Mouse (Mus musculus): ENCODE measurements at regions not wholly inside any gene's neighbourhood (a gene's known extent, or its start where the extent isn't known, plus 50 kb on each side); places are given as distances from the start of the nearest gene placed in this dataset.
"Not testable (repeated sequence)": the region's sequence is repeated elsewhere in the genome, so short reads cannot be mapped to it uniquely, and the experiment has no call there.

DNA sequence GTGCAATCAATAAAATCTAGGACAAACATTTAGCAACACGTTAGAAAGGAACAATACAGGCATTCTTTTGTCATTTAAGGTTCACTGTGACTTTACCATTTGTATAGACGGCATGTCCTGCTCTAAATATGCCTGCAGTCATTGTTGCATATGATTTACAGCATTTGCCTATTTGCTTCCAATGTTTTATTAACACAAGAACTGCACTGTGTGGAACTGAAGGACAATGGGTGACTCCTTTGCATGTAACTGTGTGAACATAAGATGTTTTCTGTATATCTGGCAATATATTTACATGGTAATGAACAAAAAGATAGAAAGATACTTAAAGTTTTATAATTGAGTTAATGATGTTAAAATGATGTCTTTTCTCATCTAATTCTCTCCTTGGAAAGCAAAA lies 57.1 kb downstream of the Pou4f1 start:
- no peak overlapping the region for H3K4me3 ChIP-seq (replicated peaks)
- ATAC-seq (ENCODE audit: low FRiP score) = no peak
- no peaks in the 10 kb centered on the region for H3K36me3 ChIP-seq
- H3K4me1 ChIP-seq = 0 out of 2 replicates have a peak, but pooled peaks cover 3% of the 10 kb centered on the region
- WGBS = 9% methylated on average over 2 of the region's 2 CpGs
- no peak overlapping the region for H3K9ac ChIP-seq (replicated peaks)
- H3K4me2 ChIP-seq = no peak overlapping the region
- H3K27ac ChIP-seq (replicated peaks) = no peak overlapping the region
- no peaks in the 10 kb centered on the region for H3K27me3 ChIP-seq (replicated peaks)
- no peaks in the 10 kb centered on the region for H3K9me3 ChIP-seq (replicated peaks)

GRCm38 (mm10) chr14:104410292-104410691 lies 57.5 kb downstream of the Pou4f1 start:
- no peaks in the 10 kb centered on the region for H3K27me3 ChIP-seq (replicated peaks)
- no peak overlapping the region for H3K9ac ChIP-seq (replicated peaks)
- H3K9me3 ChIP-seq (replicated peaks) = no peaks in the 10 kb centered on the region
- no peak overlapping the region for H3K4me3 ChIP-seq (replicated peaks)
- H3K27ac ChIP-seq (replicated peaks) = no peak overlapping the region
- ATAC-seq (ENCODE audit: low FRiP score) = no peak
- H3K4me1 ChIP-seq = 0 out of 2 replicates have a peak, but pooled peaks cover 3% of the 10 kb centered on the region
- no peak overlapping the region for H3K4me2 ChIP-seq
- 16% methylated on average over 6 of the region's 6 CpGs for WGBS
- H3K36me3 ChIP-seq = no peaks in the 10 kb centered on the region

GRCm38 (mm10) chr14:104406062-104406461 lies 61.7 kb downstream of the Pou4f1 start:
- 59% methylated on average over 3 of the region's 3 CpGs for WGBS
- no peak; the same call in 1 of the 2 replicates for ATAC-seq (ENCODE audit: low FRiP score)
- Histone ChIP-seq H3K9ac (replicated peaks) (no peak overlapping the region), H3K4me2 (no peak overlapping the region), H3K4me1 (0 out of 2 replicates have a peak, but pooled peaks cover 3% of the 10 kb centered on the region), H3K36me3 (no peaks in the 10 kb centered on the region), H3K9me3 (replicated peaks) (no peaks in the 10 kb centered on the region), H3K4me3 (replicated peaks) (no peak overlapping the region), H3K27ac (replicated peaks) (no peak overlapping the region), H3K27me3 (replicated peaks) (no peaks in the 10 kb centered on the region)

- no peak for ATAC-seq (ENCODE audit: low FRiP score)
- H3K27ac ChIP-seq (replicated peaks) = no peak overlapping the region
- no peak overlapping the region for H3K9ac ChIP-seq (replicated peaks)
- WGBS = 55% methylated on average over 8 of the region's 8 CpGs
- H3K4me3 ChIP-seq (replicated peaks) = no peak overlapping the region
- H3K4me2 ChIP-seq = no peak overlapping the region
- no peaks in the 10 kb centered on the region for H3K27me3 ChIP-seq (replicated peaks)
- H3K4me1 ChIP-seq = no peaks in the 10 kb centered on the region
- H3K36me3 ChIP-seq = no peaks in the 10 kb centered on the region
- no peaks in the 10 kb centered on the region for H3K9me3 ChIP-seq (replicated peaks)
Measured at GRCm38 (mm10) chr14:104389297-104390071, 78.3 kb downstream of the Pou4f1 start.

DNA sequence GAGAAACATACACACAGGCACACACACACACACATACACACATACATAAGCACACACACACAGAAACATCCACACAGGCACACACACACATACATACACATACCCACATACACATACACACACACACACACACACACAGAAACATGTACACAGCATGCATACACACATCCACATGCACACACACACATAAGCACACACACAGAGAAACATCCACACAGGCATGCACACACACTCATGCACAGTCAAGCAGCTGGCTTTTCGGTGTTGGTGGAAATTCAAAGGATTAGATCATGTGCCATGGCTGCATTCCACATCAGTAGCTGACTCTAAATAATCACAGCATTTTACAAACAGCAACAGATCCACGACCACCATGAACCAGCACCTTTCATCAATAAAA lies 78.9 kb downstream of the Pou4f1 start:
- Histone ChIP-seq H3K4me3 (replicated peaks) (no peak overlapping the region), H3K9me3 (replicated peaks) (no peaks in the 10 kb centered on the region), H3K4me2 (no peak overlapping the region), H3K27me3 (replicated peaks) (no peaks in the 10 kb centered on the region), H3K36me3 (no peaks in the 10 kb centered on the region), H3K27ac (replicated peaks) (0 out of 2 replicates have a peak overlapping the region, but pooled peaks have one; percentile 18), H3K4me1 (no peaks in the 10 kb centered on the region), H3K9ac (replicated peaks) (no peak overlapping the region)
- no peak for ATAC-seq (ENCODE audit: low FRiP score)
- WGBS = 57% methylated on average over 2 of the region's 2 CpGs

DNA sequence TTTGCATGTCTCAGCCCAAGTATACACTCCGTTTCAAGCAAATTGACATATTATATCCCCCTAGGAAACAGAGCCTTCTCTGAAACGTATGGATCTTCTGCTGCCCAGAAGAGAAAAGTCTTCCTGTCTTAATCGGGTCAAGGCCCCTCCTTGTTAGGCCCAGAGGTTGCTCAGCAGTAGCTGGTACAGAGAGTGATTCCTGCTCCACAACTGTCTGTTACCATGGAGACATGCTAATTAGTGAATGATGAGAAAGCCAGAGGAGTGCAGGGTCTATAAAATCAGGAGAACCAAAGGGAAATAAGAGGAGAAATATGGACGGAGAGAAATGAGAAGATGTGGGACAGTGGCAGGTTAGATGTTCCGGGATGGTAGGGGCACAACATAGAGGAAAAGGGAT lies 86.8 kb downstream of the Pou4f1 start:
- H3K36me3 ChIP-seq = no peaks in the 10 kb centered on the region
- H3K27ac ChIP-seq (replicated peaks) = no peak overlapping the region
- H3K9me3 ChIP-seq (replicated peaks) = no peaks in the 10 kb centered on the region
- ATAC-seq (ENCODE audit: low FRiP score) = peak; percentile 84
- no peak overlapping the region for H3K9ac ChIP-seq (replicated peaks)
- H3K4me2 ChIP-seq = no peak overlapping the region
- no peak overlapping the region for H3K4me3 ChIP-seq (replicated peaks)
- WGBS = 36% methylated on average over 5 of the region's 5 CpGs
- H3K27me3 ChIP-seq (replicated peaks) = no peaks in the 10 kb centered on the region
- H3K4me1 ChIP-seq = 0 out of 2 replicates have a peak, but pooled peaks cover 5% of the 10 kb centered on the region

DNA sequence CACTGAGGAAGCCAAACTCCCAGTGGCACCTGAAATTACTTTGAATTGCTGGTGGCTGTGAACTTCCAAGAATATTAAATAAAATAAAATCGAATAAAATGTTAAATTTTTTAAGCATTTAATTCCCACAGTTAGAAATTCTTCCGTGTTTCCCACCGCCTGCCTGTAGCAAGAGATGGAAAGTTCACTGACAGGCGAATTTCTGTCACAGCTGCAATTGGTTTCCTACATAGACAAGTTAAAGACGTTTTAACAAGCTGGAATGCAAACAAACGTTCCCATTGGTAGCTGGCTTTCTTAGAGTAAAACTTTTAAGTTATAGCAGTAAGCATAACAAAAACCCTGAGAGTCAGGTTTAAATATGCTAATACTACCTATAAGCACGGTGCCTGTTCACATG lies 95.0 kb downstream of the Pou4f1 start:
- no peaks in the 10 kb centered on the region for H3K9me3 ChIP-seq (replicated peaks)

DNA sequence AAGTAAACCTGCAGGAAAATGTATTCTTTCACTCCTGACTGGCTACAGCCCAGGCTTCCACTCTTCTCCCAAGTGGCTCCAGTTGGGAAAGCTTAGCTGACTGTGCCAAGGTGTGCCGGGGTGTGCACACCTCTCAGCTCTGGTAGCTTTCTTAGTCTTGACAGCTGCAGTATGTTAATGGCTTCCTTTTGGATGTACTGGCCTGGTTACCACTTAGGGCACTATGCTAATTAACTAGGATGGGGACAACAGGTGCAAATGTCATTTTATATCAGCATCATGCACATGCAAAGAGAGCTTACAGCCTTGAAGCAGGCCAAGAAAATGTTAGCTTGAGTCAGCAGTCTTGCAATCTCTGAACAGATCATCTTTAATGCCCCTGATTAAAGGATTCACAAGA lies 111.2 kb downstream of the Pou4f1 start:
- 77% methylated on average over 1 of the region's 1 CpGs for WGBS
- H3K27ac ChIP-seq (replicated peaks) = no peak overlapping the region
- ATAC-seq (ENCODE audit: low FRiP score) = no peak
- no peaks in the 10 kb centered on the region for H3K27me3 ChIP-seq (replicated peaks)
- H3K4me3 ChIP-seq (replicated peaks) = no peak overlapping the region
- H3K4me1 ChIP-seq = no peaks in the 10 kb centered on the region
- H3K36me3 ChIP-seq = no peaks in the 10 kb centered on the region
- H3K4me2 ChIP-seq = no peak overlapping the region
- H3K9ac ChIP-seq (replicated peaks) = no peak overlapping the region
- no peaks in the 10 kb centered on the region for H3K9me3 ChIP-seq (replicated peaks)

More for the DNA sequence above, 95.0 kb downstream of the Pou4f1 start:
- Histone ChIP-seq H3K4me1 (no peaks in the 10 kb centered on the region), H3K9ac (replicated peaks) (no peak overlapping the region), H3K27me3 (replicated peaks) (no peaks in the 10 kb centered on the region), H3K36me3 (no peaks in the 10 kb centered on the region), H3K27ac (replicated peaks) (no peak overlapping the region), H3K4me2 (no peak overlapping the region), H3K4me3 (replicated peaks) (no peak overlapping the region)
- no peak for ATAC-seq (ENCODE audit: low FRiP score)
- WGBS = 83% methylated on average over 7 of the region's 7 CpGs

DNA sequence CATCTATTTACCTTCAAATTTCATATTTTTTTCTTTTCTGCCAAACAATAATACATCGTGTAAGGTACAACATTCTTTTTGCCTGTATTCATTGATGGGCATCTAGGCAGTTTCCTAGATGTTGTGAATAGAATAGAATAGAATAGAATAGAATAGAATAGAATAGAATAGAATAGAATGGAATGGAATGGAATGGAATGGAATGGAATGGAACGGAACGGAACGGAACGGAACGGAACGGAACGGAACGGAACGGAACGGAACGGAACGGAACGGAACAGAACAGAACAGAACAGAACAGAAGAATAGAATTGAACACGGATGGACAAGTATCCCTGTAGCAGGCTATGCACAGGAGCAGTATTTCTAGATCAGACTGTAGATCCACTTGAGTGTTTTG lies 131.0 kb downstream of the Pou4f1 start:
- not testable (repeated sequence) for H3K4me3 ChIP-seq (replicated peaks); H3K27me3 ChIP-seq (replicated peaks); H3K9ac ChIP-seq (replicated peaks); H3K27ac ChIP-seq (replicated peaks); H3K4me2 ChIP-seq; H3K36me3 ChIP-seq; H3K4me1 ChIP-seq; ATAC-seq (ENCODE audit: low FRiP score); H3K9me3 ChIP-seq (replicated peaks)
- 96% methylated on average over 15 of the region's 15 CpGs for WGBS

- H3K4me1 ChIP-seq = no peaks in the 10 kb centered on the region
- 64% methylated on average over 10 of the region's 10 CpGs for WGBS
- H3K9me3 ChIP-seq (replicated peaks) = no peaks in the 10 kb centered on the region
- H3K27me3 ChIP-seq (replicated peaks) = 0 out of 2 replicates have a peak, but pooled peaks cover 3% of the 10 kb centered on the region
- no peak overlapping the region for H3K9ac ChIP-seq (replicated peaks)
- no peak overlapping the region for H3K4me3 ChIP-seq (replicated peaks)
- H3K4me2 ChIP-seq = no peak overlapping the region; the same call in 1 of the 2 replicates
- H3K36me3 ChIP-seq = no peaks in the 10 kb centered on the region
- no peak overlapping the region for H3K27ac ChIP-seq (replicated peaks)
- no peak for ATAC-seq (ENCODE audit: low FRiP score)
Measured at GRCm38 (mm10) chr14:104326089-104326488, 141.7 kb downstream of the Pou4f1 start.

GRCm38 (mm10) chr14:104300141-104300540 lies 167.7 kb downstream of the Pou4f1 start:
- Histone ChIP-seq H3K27me3 (replicated peaks) (peaks cover 3% of the 10 kb centered on the region; the same call in 1 of the 2 replicates), H3K4me2 (no peak overlapping the region), H3K36me3 (no peaks in the 10 kb centered on the region), H3K9ac (replicated peaks) (no peak overlapping the region), H3K27ac (replicated peaks) (no peak overlapping the region), H3K9me3 (replicated peaks) (no peaks in the 10 kb centered on the region), H3K4me1 (peaks cover 11% of the 10 kb centered on the region; the same call in 1 of the 2 replicates), H3K4me3 (replicated peaks) (no peak overlapping the region)
- no peak for ATAC-seq (ENCODE audit: low FRiP score)
- WGBS = 51% methylated on average over 5 of the region's 5 CpGs

GRCm38 (mm10) chr14:104298312-104298711 lies 169.5 kb downstream of the Pou4f1 start:
- H3K4me3 ChIP-seq (replicated peaks) = no peak overlapping the region
- no peak overlapping the region for H3K9ac ChIP-seq (replicated peaks)
- no peak for ATAC-seq (ENCODE audit: low FRiP score)
- no peak overlapping the region for H3K4me2 ChIP-seq
- peaks cover 6% of the 10 kb centered on the region for H3K27me3 ChIP-seq (replicated peaks)
- WGBS = 19% methylated on average over 4 of the region's 4 CpGs
- H3K4me1 ChIP-seq = peaks cover 11% of the 10 kb centered on the region; the same call in 1 of the 2 replicates
- H3K36me3 ChIP-seq = no peaks in the 10 kb centered on the region
- H3K27ac ChIP-seq (replicated peaks) = no peak overlapping the region
- H3K9me3 ChIP-seq (replicated peaks) = no peaks in the 10 kb centered on the region

All from neural tube, embryonic 15.5 days (tissue).